Comparison of ENCODE assay signal across 9 mouse cellular contexts in the genomic region with DNA sequence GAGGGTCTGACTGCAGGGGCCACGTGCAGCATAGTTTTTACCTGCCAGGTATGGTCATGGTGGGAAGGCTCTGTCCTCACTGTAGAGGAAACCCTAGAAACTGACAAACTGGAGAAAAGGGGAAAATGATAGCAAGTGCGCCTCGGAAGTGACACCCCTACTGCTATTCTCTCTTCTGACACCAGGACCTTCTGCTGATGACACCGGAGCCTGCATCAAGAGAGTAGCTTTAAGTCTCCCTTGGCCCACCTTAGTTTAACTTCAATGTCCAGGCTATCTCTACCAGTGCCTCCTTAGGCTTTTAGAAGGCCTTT. TPM values are rescaled to one million over a fixed set of nuclear protein-coding genes. Genes with fewer than 3 reads are reported as not detected.
A peak's percentile ranks its signal among the peaks of the same experiment; 100 is the strongest.
DNase-seq lines count a peak whose midpoint lies in the region; ATAC-seq and TF ChIP-seq lines count a peak whose summit lies in the region.
"Had no signal": no experiment of that assay in that cellular context is flagged by ENCODE, and none has a peak within 500 bp of the region (broad histone marks: within the 10 kb centered on the region; RNA-seq: fewer than 3 reads in every experiment).

No protein-coding gene starts in this region.

- ATAC-seq in hindbrain, embryonic 14.5 days (ENCODE audit: low FRiP score): no peak
- peak; percentile 24; the same call in 1 of the 2 replicates for ATAC-seq in megakaryocyte progenitor cell, adult 5-6 weeks (replicated peaks; ENCODE audit: poor library complexity)
- no peak for ATAC-seq in megakaryocyte, adult 5-6 weeks (ENCODE audit: poor library complexity, severe bottlenecking)

- 73% methylated on average over 4 of the region's 4 CpGs for WGBS in kidney, adult 2 months
- WGBS in embryonic facial prominence, embryonic 10.5 days: 11% methylated on average over 4 of the region's 4 CpGs
- WGBS in hindbrain, embryonic 14.5 days: 23% methylated on average over 4 of the region's 4 CpGs

- DNase-seq in kidney, adult 2 months: no peak
- no peak for DNase-seq in kidney, adult 11 months
- no peak for DNase-seq in embryonic facial prominence, embryonic 10.5 days (ENCODE audit: low spot score)
- DNase-seq in hindbrain, embryonic 14.5 days (ENCODE audit: low spot score): no peak
- no peak for DNase-seq in T-cell, adult 2 months (ENCODE audit: low spot score)
- DNase-seq in urinary bladder, postnatal 36 days (ENCODE audit: low spot score in 2 of 2): no peak
- DNase-seq: right cerebral cortex, adult 18-20 months had no signal

- TF ChIP-seq POLR2A in kidney, adult 2 months (IDR thresholded peaks at IDR 0.05; ENCODE audit: low read depth, low read length): no peak

- peak overlapping the region; percentile 94 for H3K27ac ChIP-seq in kidney, adult 2 months (ENCODE audit: insufficient read depth, low read depth, low read length)
- no peak overlapping the region for H3K27ac ChIP-seq in embryonic facial prominence, embryonic 10.5 days (replicated peaks)
- H3K27ac ChIP-seq in hindbrain, embryonic 14.5 days: no peak overlapping the region

- TF ChIP-seq CTCF in kidney, adult 2 months (conservative IDR thresholded peaks at IDR 0.05; ENCODE audit: insufficient read depth, insufficient read length, low read depth, low read length): no peak

- H3K36me3 ChIP-seq in kidney, adult 2 months (ENCODE audit: control insufficient read depth, insufficient read depth, low read length): no peaks in the 10 kb centered on the region
- no peaks in the 10 kb centered on the region for H3K36me3 ChIP-seq in embryonic facial prominence, embryonic 10.5 days (replicated peaks)
- H3K36me3 ChIP-seq in hindbrain, embryonic 14.5 days (replicated peaks; ENCODE audit: control insufficient read depth, insufficient read depth): no peaks in the 10 kb centered on the region

- H3K9me3 ChIP-seq in embryonic facial prominence, embryonic 10.5 days: no peaks in the 10 kb centered on the region
- H3K9me3 ChIP-seq in hindbrain, embryonic 14.5 days (ENCODE audit: control insufficient read depth, low read length): no peaks in the 10 kb centered on the region

- peak overlapping the region; percentile 60 for H3K4me3 ChIP-seq in kidney, adult 2 months (ENCODE audit: insufficient read depth, low read depth, low read length)
- H3K4me3 ChIP-seq in embryonic facial prominence, embryonic 10.5 days: peak overlapping the region; percentile 56
- peak overlapping the region; percentile 37; the same call in 1 of the 2 replicates for H3K4me3 ChIP-seq in hindbrain, embryonic 14.5 days (replicated peaks; ENCODE audit: low read length)

- peaks cover 9% of the 10 kb centered on the region; the same call in 1 of the 2 replicates for H3K4me1 ChIP-seq in kidney, adult 2 months (ENCODE audit: control insufficient read depth, insufficient read depth, low read length)
- peaks cover 51% of the 10 kb centered on the region for H3K4me1 ChIP-seq in embryonic facial prominence, embryonic 10.5 days
- H3K4me1 ChIP-seq in hindbrain, embryonic 14.5 days (replicated peaks; ENCODE audit: control insufficient read depth, insufficient read depth, low read length): peaks cover 16% of the 10 kb centered on the region

- H3K27me3 ChIP-seq in kidney, adult 2 months (replicated peaks; ENCODE audit: control insufficient read depth, insufficient read depth, low read length): no peaks in the 10 kb centered on the region
- peaks cover 73% of the 10 kb centered on the region for H3K27me3 ChIP-seq in embryonic facial prominence, embryonic 10.5 days (replicated peaks; ENCODE audit: low read depth, poor library complexity, severe bottlenecking)
- H3K27me3 ChIP-seq in hindbrain, embryonic 14.5 days (ENCODE audit: control insufficient read depth, insufficient read depth, low read length): peaks cover 40% of the 10 kb centered on the region

- H3K9ac ChIP-seq in hindbrain, embryonic 14.5 days: no peak overlapping the region

- peak overlapping the region; percentile 75; the same call in 1 of the 2 replicates for H3K4me2 ChIP-seq in hindbrain, embryonic 14.5 days (replicated peaks)

RNA-seq across cellular contexts. Expression of gene Gna14, which starts 1.6 kb away (rescaled TPM):
- 8.2 and 8.6 TPM in 2 replicates for polyA plus RNA-seq in kidney, adult 2 months (2012; rRNA removed)
- 1.1 and 1.4 TPM in 2 replicates for polyA plus RNA-seq in embryonic facial prominence, embryonic 10.5 days (2016; fragmentation: Nextera tagmentation; extraction: Ambion mirVana)
- polyA plus RNA-seq in hindbrain, embryonic 14.5 days (2014; fragmentation: Nextera tagmentation; extraction: Ambion mirVana): 0.78 and 1.2 TPM in 2 replicates
- 2.6 and 3.6 TPM in 2 replicates for total RNA-seq in megakaryocyte progenitor cell, adult 5-6 weeks (2015)
- total RNA-seq in megakaryocyte progenitor cell, adult 5-6 weeks (2017): 1.7 TPM in 2 replicates
- 1.2 and 2.3 TPM in 2 replicates for total RNA-seq in megakaryocyte, adult 5-6 weeks (2015)
- total RNA-seq in megakaryocyte, adult 5-6 weeks (2017): 0.45 and 1.4 TPM in 2 replicates
